In genomic region chr5:111857200-111857599, GRCm38 (mm10) we compare ENCODE assay signal across 32 mouse cellular contexts.
DNase-seq lines count a peak whose midpoint lies in the region; ATAC-seq lines count a peak whose summit lies in the region.
"Had no signal": no experiment of that assay in that cellular context is flagged by ENCODE, and none has a peak within 500 bp of the region (broad histone marks: within the 10 kb centered on the region; RNA-seq: fewer than 3 reads in every experiment).

No protein-coding gene starts in this region.

- H3K27ac ChIP-seq in hindbrain, embryonic 10.5 days: peak overlapping the region; percentile 74
- H3K27ac ChIP-seq in hindbrain, embryonic 16.5 days (ENCODE audit: low read depth, low read length): no peak overlapping the region
- H3K27ac ChIP-seq in forebrain, embryonic 13.5 days: peak overlapping the region; percentile 53; the same call in 1 of the 2 replicates
- peak overlapping the region; percentile 70 for H3K27ac ChIP-seq in midbrain, embryonic 10.5 days (replicated peaks)
- H3K27ac ChIP-seq in midbrain, embryonic 15.5 days: peak overlapping the region; percentile 69
- H3K27ac ChIP-seq: embryonic facial prominence, embryonic 15.5 days; gastrocnemius, adult 2 months; layer of hippocampus, adult 2 months; left cerebral cortex, adult 2 months; limb, embryonic 12.5 days; liver, embryonic 15.5 days; neural tube, embryonic 15.5 days had no signal

- intact Hi-C loops in heart, postnatal 36 days (cut with DNase I): no loop called here

- peaks cover 58% of the 10 kb centered on the region for H3K4me1 ChIP-seq in hindbrain, embryonic 10.5 days (replicated peaks)
- peaks cover 5% of the 10 kb centered on the region for H3K4me1 ChIP-seq in hindbrain, embryonic 16.5 days (ENCODE audit: control insufficient read depth, insufficient read depth, low read depth, low read length)
- peaks cover 38% of the 10 kb centered on the region for H3K4me1 ChIP-seq in forebrain, embryonic 13.5 days
- H3K4me1 ChIP-seq in midbrain, embryonic 10.5 days: peaks cover 57% of the 10 kb centered on the region
- peaks cover 31% of the 10 kb centered on the region for H3K4me1 ChIP-seq in midbrain, embryonic 15.5 days
- H3K4me1 ChIP-seq: embryonic facial prominence, embryonic 15.5 days; liver, embryonic 15.5 days; megakaryocyte, embryonic 14.5 days had no signal

- H3K27me3 ChIP-seq in hindbrain, embryonic 10.5 days (ENCODE audit: insufficient read depth, poor library complexity, severe bottlenecking): peaks cover 6% of the 10 kb centered on the region; the same call in 1 of the 2 replicates
- 0 out of 2 replicates have a peak, but pooled peaks cover 2% of the 10 kb centered on the region for H3K27me3 ChIP-seq in hindbrain, embryonic 16.5 days (replicated peaks; ENCODE audit: control insufficient read depth, insufficient read depth, low read length)
- no peaks in the 10 kb centered on the region; the same call in 1 of the 2 replicates for H3K27me3 ChIP-seq in forebrain, embryonic 13.5 days
- peaks cover 16% of the 10 kb centered on the region; the same call in 1 of the 2 replicates for H3K27me3 ChIP-seq in midbrain, embryonic 10.5 days (ENCODE audit: low read depth, poor library complexity, severe bottlenecking)
- H3K27me3 ChIP-seq in midbrain, embryonic 15.5 days (replicated peaks): no peaks in the 10 kb centered on the region
- H3K27me3 ChIP-seq: embryonic facial prominence, embryonic 15.5 days; liver, embryonic 15.5 days; Patski had no signal

- H3K4me2 ChIP-seq in hindbrain, embryonic 16.5 days (ENCODE audit: low read length): no peak overlapping the region
- no peak overlapping the region; the same call in 1 of the 2 replicates for H3K4me2 ChIP-seq in forebrain, embryonic 13.5 days
- no peak overlapping the region for H3K4me2 ChIP-seq in midbrain, embryonic 15.5 days
- H3K4me2 ChIP-seq: embryonic facial prominence, embryonic 15.5 days; heart, embryonic 12.5 days; limb, embryonic 12.5 days; liver, embryonic 15.5 days; lung, embryonic 14.5 days; neural tube, embryonic 15.5 days had no signal

- DNase-seq in hindbrain, embryonic 10.5 days (ENCODE audit: low spot score): no peak
- no peak for DNase-seq in midbrain, embryonic 10.5 days (ENCODE audit: low spot score)
- DNase-seq in heart, postnatal 36 days: no peak
- DNase-seq in thymus, postnatal 36 days: no peak
- no peak for DNase-seq in lung, postnatal 25 days (ENCODE audit: low spot score)
- DNase-seq: adrenal gland, postnatal 10 days; cerebellum, adult 11-12 months; cerebellum, adult 9-11 months; gastrocnemius, postnatal 36 days; heart, adult 18-20 months; kidney, adult 11 months; kidney, postnatal 25 days; lung, embryonic 14.5 days; lung, postnatal 4 days; retina, postnatal 1 day; right cerebral cortex, postnatal 14 days; thymus, adult 18-20 months; thymus, postnatal 4 days had no signal

- H3K9ac ChIP-seq in hindbrain, embryonic 16.5 days (ENCODE audit: low read depth, low read length): no peak overlapping the region
- H3K9ac ChIP-seq in forebrain, embryonic 13.5 days: 0 out of 2 replicates have a peak overlapping the region, but pooled peaks have one; percentile 9
- no peak overlapping the region for H3K9ac ChIP-seq in midbrain, embryonic 15.5 days
- H3K9ac ChIP-seq: embryonic facial prominence, embryonic 15.5 days; heart, embryonic 12.5 days; limb, embryonic 12.5 days; liver, embryonic 15.5 days; lung, embryonic 14.5 days; neural tube, embryonic 15.5 days had no signal

- no peaks in the 10 kb centered on the region for H3K36me3 ChIP-seq in hindbrain, embryonic 10.5 days
- no peaks in the 10 kb centered on the region for H3K36me3 ChIP-seq in hindbrain, embryonic 16.5 days (ENCODE audit: control insufficient read depth, insufficient read depth, low read length)
- H3K36me3 ChIP-seq in forebrain, embryonic 13.5 days (ENCODE audit: poor library complexity, severe bottlenecking): no peaks in the 10 kb centered on the region
- H3K36me3 ChIP-seq in midbrain, embryonic 10.5 days: no peaks in the 10 kb centered on the region
- H3K36me3 ChIP-seq in midbrain, embryonic 15.5 days (replicated peaks): no peaks in the 10 kb centered on the region
- H3K36me3 ChIP-seq: embryonic facial prominence, embryonic 15.5 days; heart, embryonic 12.5 days; limb, embryonic 12.5 days; liver, embryonic 15.5 days; neural tube, embryonic 15.5 days had no signal

- no peak overlapping the region for H3K4me3 ChIP-seq in hindbrain, embryonic 10.5 days
- H3K4me3 ChIP-seq in hindbrain, embryonic 16.5 days (ENCODE audit: low read length): no peak overlapping the region
- no peak overlapping the region for H3K4me3 ChIP-seq in forebrain, embryonic 13.5 days
- no peak overlapping the region for H3K4me3 ChIP-seq in midbrain, embryonic 10.5 days
- no peak overlapping the region for H3K4me3 ChIP-seq in midbrain, embryonic 15.5 days
- H3K4me3 ChIP-seq: embryonic facial prominence, embryonic 15.5 days; gastrocnemius, adult 2 months; heart, embryonic 12.5 days; layer of hippocampus, adult 2 months; left cerebral cortex, adult 2 months; limb, embryonic 12.5 days; liver, embryonic 15.5 days; megakaryocyte, embryonic 14.5 days; neural tube, embryonic 15.5 days had no signal

- ATAC-seq in hindbrain, embryonic 16.5 days: no peak
- peak; percentile 53 for ATAC-seq in forebrain, embryonic 13.5 days
- ATAC-seq in midbrain, embryonic 15.5 days (replicated peaks): peak; percentile 56
- ATAC-seq: inflammation-experienced regulatory T-cells, adult 6 months; Patski had no signal

- WGBS in hindbrain, embryonic 10.5 days: 46% methylated on average over 7 of the region's 7 CpGs
- 29% methylated on average over 7 of the region's 7 CpGs for WGBS in hindbrain, embryonic 16.5 days
- WGBS in forebrain, embryonic 13.5 days: 16% methylated on average over 7 of the region's 7 CpGs
- 72% methylated on average over 7 of the region's 7 CpGs for WGBS in midbrain, embryonic 10.5 days
- WGBS in midbrain, embryonic 15.5 days: 20% methylated on average over 7 of the region's 7 CpGs

- no peaks in the 10 kb centered on the region for H3K9me3 ChIP-seq in hindbrain, embryonic 10.5 days
- H3K9me3 ChIP-seq in hindbrain, embryonic 16.5 days (ENCODE audit: control insufficient read depth, low read length): no peaks in the 10 kb centered on the region
- H3K9me3 ChIP-seq in forebrain, embryonic 13.5 days (replicated peaks): no peaks in the 10 kb centered on the region
- H3K9me3 ChIP-seq in midbrain, embryonic 10.5 days (replicated peaks): no peaks in the 10 kb centered on the region
- H3K9me3 ChIP-seq in midbrain, embryonic 15.5 days: no peaks in the 10 kb centered on the region
- H3K9me3 ChIP-seq: embryonic facial prominence, embryonic 15.5 days; limb, embryonic 12.5 days; liver, embryonic 15.5 days; neural tube, embryonic 15.5 days had no signal
